Mouse (Mus musculus): ENCODE measurements around the gene Fam168b. TPM values are rescaled to one million over a fixed set of nuclear protein-coding genes. Genes with fewer than 3 reads are reported as not detected.

Gene Fam168b
- total RNA-seq (2015; ENCODE audit: low replicate concordance) (13.0 and 22.7 TPM in 2 replicates), total RNA-seq (2017; ENCODE audit: low replicate concordance) (21.2 and 33.5 TPM in 2 replicates)

GRCm38 (mm10) chr1:34842887-34843618 is at the start of gene Fam168b:
TSS of gene Fam168b (minus strand) at chr1:34843065.
- peak; percentile 82 for ATAC-seq (replicated peaks; ENCODE audit: low FRiP score, poor library complexity, severe bottlenecking)

DNA sequence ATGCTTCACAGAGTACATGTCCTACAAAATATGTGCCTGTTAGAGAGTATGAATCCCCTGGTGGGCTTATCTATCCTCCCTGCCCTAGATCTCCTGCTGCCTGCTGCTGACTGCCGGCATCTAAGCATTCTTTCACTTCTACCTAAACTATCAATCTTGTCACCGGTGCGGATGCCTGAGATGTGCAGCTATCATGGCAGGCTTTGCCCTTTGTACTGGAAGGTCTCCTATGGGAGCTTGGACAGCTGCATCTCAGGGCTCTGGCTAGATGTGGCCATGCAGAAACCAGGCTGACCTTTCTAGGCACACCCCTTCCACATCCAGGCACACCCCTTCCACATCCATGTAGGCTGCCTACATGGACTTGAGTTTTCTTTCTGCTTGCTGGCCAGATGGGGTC is 49.6 kb upstream of the Fam168b start:
- no peak for ATAC-seq (replicated peaks; ENCODE audit: low FRiP score, poor library complexity, severe bottlenecking)

DNA sequence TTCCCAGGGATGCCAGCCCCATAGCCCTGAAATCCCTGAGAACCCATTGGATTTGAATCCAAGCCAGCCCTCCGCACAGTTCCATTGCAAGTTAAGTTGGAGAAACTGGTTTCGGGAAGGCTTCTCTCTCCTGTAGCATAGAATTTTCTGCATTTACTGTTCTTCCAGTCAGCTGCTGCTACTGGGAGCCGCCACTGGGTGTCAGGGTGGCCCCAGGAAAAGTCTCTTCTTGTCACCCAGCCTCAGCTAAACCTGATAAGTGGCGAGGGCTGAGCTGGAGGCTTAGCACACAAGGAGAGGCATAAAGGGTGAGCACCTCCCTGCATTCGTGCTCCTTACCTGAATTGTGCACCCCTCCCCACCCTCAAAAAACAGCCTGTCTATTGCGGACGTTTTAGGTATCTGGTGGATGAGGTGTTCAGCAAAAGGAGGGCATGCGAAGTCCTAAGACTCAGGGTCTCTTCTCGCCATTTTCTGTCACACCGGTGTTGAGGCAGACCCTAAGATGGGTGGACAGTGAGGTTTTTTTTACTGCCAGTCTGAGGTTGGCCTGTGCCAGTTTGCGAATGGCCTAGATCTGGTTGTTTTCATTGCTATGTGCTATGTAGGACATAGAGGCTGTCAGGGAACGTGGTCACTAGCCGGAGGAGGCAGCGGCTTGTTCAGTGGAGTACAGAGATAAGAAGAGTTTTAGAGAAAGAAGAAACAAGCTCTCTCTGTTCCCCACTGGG is 48.9 kb upstream of the Fam168b start:
- no peak for ATAC-seq (replicated peaks; ENCODE audit: low FRiP score, poor library complexity, severe bottlenecking)

DNA sequence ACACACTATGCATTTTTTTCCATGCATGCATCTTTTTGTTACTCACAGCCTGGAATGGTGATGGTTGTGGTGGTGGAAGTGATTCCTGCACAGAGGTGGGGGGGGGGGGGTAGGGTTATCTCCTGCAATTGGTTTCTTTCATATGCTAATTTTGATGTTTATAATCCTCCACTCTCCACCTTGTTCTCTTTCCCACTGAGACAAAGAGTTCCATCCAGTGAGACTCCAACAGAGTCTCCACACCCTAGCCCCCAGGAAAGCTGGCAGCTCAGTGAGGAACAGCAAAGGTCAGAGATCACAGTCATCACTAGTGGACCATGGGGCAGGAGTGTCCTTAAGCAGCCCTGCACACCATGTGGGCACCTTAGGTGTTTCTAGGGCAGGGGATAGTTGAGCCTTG is 40.9 kb upstream of the Fam168b start:
- ATAC-seq (replicated peaks; ENCODE audit: low FRiP score, poor library complexity, severe bottlenecking) = no peak

- no peak for ATAC-seq (replicated peaks; ENCODE audit: low FRiP score, poor library complexity, severe bottlenecking)
These were observed 36.7 kb upstream of the Fam168b start for GRCm38 (mm10) chr1:34879611-34880010.

- ATAC-seq (replicated peaks; ENCODE audit: low FRiP score, poor library complexity, severe bottlenecking) = no peak
These were observed 30.7 kb upstream of the Fam168b start for GRCm38 (mm10) chr1:34873551-34873950.

- no peak for ATAC-seq (replicated peaks; ENCODE audit: low FRiP score, poor library complexity, severe bottlenecking)
These were observed 28.3 kb upstream of the Fam168b start for GRCm38 (mm10) chr1:34871170-34871569.

DNA sequence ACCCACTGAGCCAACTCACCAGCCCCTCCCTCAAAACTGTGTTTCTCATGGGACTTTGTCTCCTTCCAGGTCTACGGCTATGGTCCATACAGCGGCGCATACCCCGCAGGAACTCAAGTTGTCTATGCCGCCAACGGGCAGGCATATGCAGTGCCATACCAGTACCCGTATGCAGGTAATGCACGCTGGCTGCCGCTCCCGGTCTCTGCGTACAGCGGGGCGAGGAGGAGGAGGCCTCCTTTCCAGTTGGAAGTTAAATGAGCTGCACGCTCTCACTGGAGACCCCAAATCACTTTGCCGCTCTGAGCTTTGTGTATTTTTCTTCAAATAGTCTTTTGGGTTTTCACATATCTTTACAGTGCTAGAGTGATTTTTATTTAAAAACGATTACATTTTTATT is 26.4 kb upstream of the Fam168b start:
- ATAC-seq (replicated peaks; ENCODE audit: low FRiP score, poor library complexity, severe bottlenecking) = no peak

- no peak for ATAC-seq (replicated peaks; ENCODE audit: low FRiP score, poor library complexity, severe bottlenecking)
These were observed 25.5 kb upstream of the Fam168b start for GRCm38 (mm10) chr1:34868391-34868790.

DNA sequence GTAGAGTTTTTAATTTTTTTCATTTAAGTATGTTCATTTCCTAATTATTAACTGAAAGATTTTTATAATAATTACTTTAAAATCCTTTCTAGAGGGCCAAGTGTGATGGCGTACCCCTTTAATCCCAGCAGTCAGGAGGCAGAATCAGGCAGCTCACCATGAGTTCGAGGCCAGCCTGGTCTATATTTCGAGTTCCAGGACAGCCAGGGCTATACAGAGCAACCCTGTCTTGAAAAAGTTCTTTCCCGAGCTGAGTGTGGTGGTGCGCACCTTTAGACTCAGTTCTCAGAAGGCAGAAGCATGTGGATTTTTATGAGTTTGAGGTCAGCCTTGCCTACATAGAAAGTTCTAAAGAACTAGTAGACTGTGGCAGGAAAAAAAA is 24.7 kb upstream of the Fam168b start:
- ATAC-seq (replicated peaks; ENCODE audit: low FRiP score, poor library complexity, severe bottlenecking) = no peak

DNA sequence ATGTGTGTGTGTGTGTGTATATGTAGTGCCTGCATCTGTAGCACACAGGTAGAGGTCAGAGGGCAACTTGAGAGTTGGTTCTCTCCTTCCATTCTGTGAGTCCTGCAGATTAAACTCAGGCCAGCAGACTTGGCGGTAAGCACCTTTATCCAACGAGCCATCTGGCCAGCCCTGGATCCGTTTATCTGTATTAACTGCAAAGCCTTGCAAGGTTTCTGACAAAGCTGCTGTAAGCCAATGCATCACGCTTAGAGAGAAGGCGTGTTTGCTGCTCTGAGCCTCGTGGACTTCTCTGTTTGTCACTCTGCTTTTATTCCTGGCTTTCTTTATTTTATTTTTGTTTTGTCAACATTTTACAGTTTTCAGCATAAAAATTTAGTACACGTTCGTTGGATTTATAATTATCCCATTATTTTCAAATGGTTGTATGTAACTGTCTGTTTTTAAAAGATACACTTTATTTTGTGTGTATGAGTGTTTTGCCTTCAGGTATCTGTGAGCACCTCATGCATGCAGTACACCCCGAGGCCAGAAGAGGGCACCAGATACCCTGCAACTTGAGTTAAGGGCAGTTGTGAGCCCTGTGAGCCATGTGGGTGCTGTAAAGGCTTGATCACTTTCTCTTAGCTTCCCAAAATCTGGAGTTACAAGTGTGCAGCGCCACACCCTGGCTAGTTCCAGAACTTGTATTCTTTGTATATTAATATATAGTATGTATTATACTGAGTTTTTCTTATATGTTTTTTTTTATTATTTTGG is 24.1 kb upstream of the Fam168b start:
- peak; percentile 86 for ATAC-seq (replicated peaks; ENCODE audit: low FRiP score, poor library complexity, severe bottlenecking)

- ATAC-seq (replicated peaks; ENCODE audit: low FRiP score, poor library complexity, severe bottlenecking) = no peak
These were observed 23.0 kb upstream of the Fam168b start for GRCm38 (mm10) chr1:34865866-34866265.

GRCm38 (mm10) chr1:34864243-34864642 is 21.4 kb upstream of the Fam168b start:
- no peak for ATAC-seq (replicated peaks; ENCODE audit: low FRiP score, poor library complexity, severe bottlenecking)

- no peak for ATAC-seq (replicated peaks; ENCODE audit: low FRiP score, poor library complexity, severe bottlenecking)
These were observed 20.5 kb upstream of the Fam168b start for GRCm38 (mm10) chr1:34863323-34863722.

- ATAC-seq (replicated peaks; ENCODE audit: low FRiP score, poor library complexity, severe bottlenecking) = no peak
These were observed 20.0 kb upstream of the Fam168b start for GRCm38 (mm10) chr1:34862877-34863276.

DNA sequence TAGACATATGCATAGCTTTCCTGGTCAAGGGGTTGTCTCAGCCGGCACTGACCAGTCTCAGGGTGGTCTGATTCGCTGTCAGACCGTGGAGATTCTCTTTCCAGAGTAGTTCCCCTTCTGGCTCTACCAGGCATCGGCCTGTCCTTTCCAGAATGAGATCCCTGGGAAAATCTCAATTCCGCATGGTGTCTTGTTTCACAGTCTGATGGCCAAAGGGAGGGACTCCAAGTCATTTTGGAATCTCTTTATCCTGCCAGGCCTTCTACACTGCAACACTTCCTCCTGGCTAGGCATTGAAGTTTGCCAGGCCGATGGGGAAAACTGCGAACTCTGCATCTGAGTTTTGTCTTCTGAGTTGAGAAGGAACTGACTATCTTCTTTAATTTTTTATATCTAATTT is 17.3 kb upstream of the Fam168b start:
- no peak for ATAC-seq (replicated peaks; ENCODE audit: low FRiP score, poor library complexity, severe bottlenecking)

GRCm38 (mm10) chr1:34859761-34860160 is 16.9 kb upstream of the Fam168b start:
- no peak for ATAC-seq (replicated peaks; ENCODE audit: low FRiP score, poor library complexity, severe bottlenecking)

DNA sequence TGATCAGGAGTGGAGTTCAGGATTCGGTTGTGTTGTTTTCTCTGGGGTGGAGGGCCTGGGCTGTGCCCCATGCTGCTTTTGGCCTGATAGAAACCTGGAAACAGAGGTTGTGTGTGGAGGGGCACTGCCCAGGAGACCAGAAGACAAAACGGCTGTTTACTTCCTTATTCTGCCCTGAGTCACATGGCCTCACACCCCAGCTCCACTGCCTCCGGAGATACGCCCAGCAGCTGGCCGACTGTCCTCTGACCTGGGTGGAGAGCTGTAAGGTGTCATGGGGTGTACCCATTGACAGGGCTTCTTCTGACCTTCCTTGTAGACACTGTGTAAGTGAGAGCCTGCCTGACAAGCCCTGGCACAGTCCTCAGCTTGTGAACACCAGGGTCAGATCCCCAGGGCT is 15.8 kb upstream of the Fam168b start:
- ATAC-seq (replicated peaks; ENCODE audit: low FRiP score, poor library complexity, severe bottlenecking) = 0 out of 2 replicates have a peak, but pooled peaks have one; percentile 46

GRCm38 (mm10) chr1:34855056-34855739 is 12.3 kb upstream of the Fam168b start:
- ATAC-seq (replicated peaks; ENCODE audit: low FRiP score, poor library complexity, severe bottlenecking) = no peak

DNA sequence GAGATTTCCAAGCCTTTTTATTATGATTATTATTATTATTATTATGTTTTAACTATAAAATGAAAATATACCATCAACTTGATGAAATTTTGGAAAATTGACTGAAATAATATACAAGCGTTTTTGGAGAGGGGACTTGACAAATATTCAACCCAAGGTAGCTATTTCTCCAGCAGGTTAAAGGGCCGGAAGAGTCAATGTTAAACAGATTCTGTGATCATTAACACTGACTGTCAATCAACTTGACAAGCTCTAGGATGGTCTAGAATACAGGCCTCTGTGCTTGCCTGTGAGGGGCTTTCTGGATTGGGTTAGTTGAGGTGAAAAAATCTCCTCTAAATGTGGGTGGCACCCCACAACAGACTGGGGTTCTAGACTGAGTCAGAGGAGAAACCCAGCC is 10.9 kb upstream of the Fam168b start:
- no peak for ATAC-seq (replicated peaks; ENCODE audit: low FRiP score, poor library complexity, severe bottlenecking)
